19 mouse cellular contexts compared by ENCODE assay signal in the genomic region with DNA sequence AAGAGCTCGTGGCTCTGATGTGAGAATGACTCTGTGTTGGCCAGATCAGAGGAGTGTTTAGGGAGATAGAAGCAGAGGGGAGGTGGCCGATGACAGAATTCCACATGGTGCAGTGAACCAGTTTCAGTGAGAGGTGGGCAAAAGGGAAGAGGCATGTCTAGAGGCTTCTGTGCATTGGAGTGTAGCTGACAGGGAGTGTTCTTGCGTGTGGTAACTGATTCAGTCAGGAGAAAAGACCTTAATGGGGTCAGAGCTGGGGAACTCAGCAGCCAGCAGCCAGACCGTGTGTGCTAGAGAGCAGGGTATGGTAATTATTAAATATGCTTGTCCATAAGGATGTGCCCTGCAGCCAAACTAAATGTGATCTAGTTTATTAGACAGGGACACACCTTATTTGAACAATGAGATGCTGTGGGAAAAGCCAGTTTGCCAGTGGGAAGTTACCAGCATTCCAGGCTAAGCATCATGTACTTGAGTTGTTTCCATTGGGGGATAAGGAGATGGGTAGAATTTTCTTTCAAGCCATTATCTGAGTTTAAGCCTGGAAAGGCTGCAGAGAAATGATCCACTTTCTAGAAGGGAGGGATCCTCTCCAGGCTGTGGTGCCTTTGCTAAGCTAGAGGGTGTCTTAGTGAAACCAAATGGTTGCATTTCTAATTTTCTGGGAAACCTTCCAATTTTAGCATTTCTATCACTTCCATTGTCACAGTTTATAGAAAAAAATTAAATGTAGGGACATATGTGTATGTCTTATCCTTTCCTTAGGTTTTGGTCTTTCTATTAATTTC.
A peak's percentile ranks its signal among the peaks of the same experiment; 100 is the strongest.
DNase-seq lines count a peak whose midpoint lies in the region; ATAC-seq lines count a peak whose summit lies in the region.
"Had no signal": no experiment of that assay in that cellular context is flagged by ENCODE, and none has a peak within 500 bp of the region (broad histone marks: within the 10 kb centered on the region; RNA-seq: fewer than 3 reads in every experiment).

No protein-coding gene starts in this region.

- H3K27me3 ChIP-seq in forebrain, embryonic 14.5 days (replicated peaks; ENCODE audit: control insufficient read depth, insufficient read depth, low read length): no peaks in the 10 kb centered on the region
- no peaks in the 10 kb centered on the region for H3K27me3 ChIP-seq in forebrain, embryonic 10.5 days (ENCODE audit: poor library complexity, severe bottlenecking)
- H3K27me3 ChIP-seq in intestine, embryonic 14.5 days (replicated peaks; ENCODE audit: control insufficient read depth, insufficient read depth, low read length): no peaks in the 10 kb centered on the region
- H3K27me3 ChIP-seq in intestine, embryonic 15.5 days (replicated peaks): no peaks in the 10 kb centered on the region
- H3K27me3 ChIP-seq in midbrain, embryonic 13.5 days: no peaks in the 10 kb centered on the region
- no peaks in the 10 kb centered on the region for H3K27me3 ChIP-seq in midbrain, embryonic 10.5 days (ENCODE audit: low read depth, poor library complexity, severe bottlenecking)
- H3K27me3 ChIP-seq: CH12.LX; embryonic facial prominence, embryonic 12.5 days; limb, embryonic 12.5 days; liver, embryonic 12.5 days had no signal

- H3K4me3 ChIP-seq in forebrain, embryonic 14.5 days (ENCODE audit: low read depth, low read length): no peak overlapping the region
- H3K4me3 ChIP-seq in forebrain, embryonic 10.5 days: no peak overlapping the region
- H3K4me3 ChIP-seq in intestine, embryonic 14.5 days (ENCODE audit: low read depth, low read length): no peak overlapping the region
- no peak overlapping the region for H3K4me3 ChIP-seq in intestine, embryonic 15.5 days (replicated peaks)
- H3K4me3 ChIP-seq in midbrain, embryonic 13.5 days (replicated peaks): no peak overlapping the region
- H3K4me3 ChIP-seq in midbrain, embryonic 10.5 days: no peak overlapping the region
- H3K4me3 ChIP-seq: embryonic facial prominence, embryonic 12.5 days; limb, embryonic 12.5 days; liver, embryonic 12.5 days had no signal

- H3K9me3 ChIP-seq in forebrain, embryonic 14.5 days (replicated peaks; ENCODE audit: control insufficient read depth, low read length): no peaks in the 10 kb centered on the region
- no peaks in the 10 kb centered on the region for H3K9me3 ChIP-seq in forebrain, embryonic 10.5 days
- H3K9me3 ChIP-seq in intestine, embryonic 14.5 days (ENCODE audit: control insufficient read depth, low read length): no peaks in the 10 kb centered on the region
- H3K9me3 ChIP-seq in intestine, embryonic 15.5 days: no peaks in the 10 kb centered on the region
- no peaks in the 10 kb centered on the region for H3K9me3 ChIP-seq in midbrain, embryonic 13.5 days
- H3K9me3 ChIP-seq in midbrain, embryonic 10.5 days (replicated peaks): no peaks in the 10 kb centered on the region
- H3K9me3 ChIP-seq: embryonic facial prominence, embryonic 12.5 days; limb, embryonic 12.5 days; liver, embryonic 12.5 days had no signal

- no peaks in the 10 kb centered on the region for H3K4me1 ChIP-seq in forebrain, embryonic 14.5 days (ENCODE audit: control insufficient read depth, insufficient read depth, low read length)
- no peaks in the 10 kb centered on the region for H3K4me1 ChIP-seq in forebrain, embryonic 10.5 days
- no peaks in the 10 kb centered on the region; the same call in 1 of the 2 replicates for H3K4me1 ChIP-seq in intestine, embryonic 14.5 days (replicated peaks; ENCODE audit: control insufficient read depth, insufficient read depth, low read length)
- no peaks in the 10 kb centered on the region for H3K4me1 ChIP-seq in intestine, embryonic 15.5 days (replicated peaks)
- H3K4me1 ChIP-seq in midbrain, embryonic 13.5 days (replicated peaks): peaks cover 7% of the 10 kb centered on the region
- H3K4me1 ChIP-seq in midbrain, embryonic 10.5 days: no peaks in the 10 kb centered on the region
- H3K4me1 ChIP-seq: embryonic facial prominence, embryonic 12.5 days; liver, embryonic 12.5 days had no signal

- no peak for ATAC-seq in forebrain, embryonic 14.5 days
- no peak for ATAC-seq in intestine, embryonic 14.5 days (replicated peaks; ENCODE audit: low FRiP score, low TSS enrichment, low read depth)
- ATAC-seq in intestine, embryonic 15.5 days: no peak
- no peak; the same call in 1 of the 2 replicates for ATAC-seq in midbrain, embryonic 13.5 days
- ATAC-seq: intestine, postnatal 0 days; liver, embryonic 12.5 days had no signal

- no peaks in the 10 kb centered on the region for H3K36me3 ChIP-seq in forebrain, embryonic 14.5 days (ENCODE audit: control insufficient read depth, insufficient read depth, low read length)
- H3K36me3 ChIP-seq in forebrain, embryonic 10.5 days (replicated peaks): no peaks in the 10 kb centered on the region
- no peaks in the 10 kb centered on the region for H3K36me3 ChIP-seq in intestine, embryonic 14.5 days (ENCODE audit: control insufficient read depth, insufficient read depth, low read length)
- H3K36me3 ChIP-seq in intestine, embryonic 15.5 days: no peaks in the 10 kb centered on the region
- no peaks in the 10 kb centered on the region for H3K36me3 ChIP-seq in midbrain, embryonic 13.5 days
- H3K36me3 ChIP-seq in midbrain, embryonic 10.5 days: no peaks in the 10 kb centered on the region
- H3K36me3 ChIP-seq: embryonic facial prominence, embryonic 12.5 days; limb, embryonic 12.5 days; liver, embryonic 12.5 days had no signal

- no peak overlapping the region for H3K27ac ChIP-seq in forebrain, embryonic 14.5 days (ENCODE audit: low read depth, low read length)
- no peak overlapping the region for H3K27ac ChIP-seq in forebrain, embryonic 10.5 days
- no peak overlapping the region for H3K27ac ChIP-seq in intestine, embryonic 14.5 days (ENCODE audit: low read depth)
- no peak overlapping the region for H3K27ac ChIP-seq in intestine, embryonic 15.5 days
- peak overlapping the region; percentile 35; the same call in 1 of the 2 replicates for H3K27ac ChIP-seq in midbrain, embryonic 13.5 days
- H3K27ac ChIP-seq in midbrain, embryonic 10.5 days (replicated peaks): no peak overlapping the region
- H3K27ac ChIP-seq: embryonic facial prominence, embryonic 12.5 days; limb, embryonic 12.5 days; liver, embryonic 12.5 days; stomach, postnatal 0 days had no signal

- no peak overlapping the region for H3K4me2 ChIP-seq in forebrain, embryonic 14.5 days (ENCODE audit: low read length)
- no peak overlapping the region for H3K4me2 ChIP-seq in intestine, embryonic 14.5 days (ENCODE audit: low read length)
- H3K4me2 ChIP-seq in intestine, embryonic 15.5 days (replicated peaks): no peak overlapping the region
- H3K4me2 ChIP-seq in midbrain, embryonic 13.5 days (replicated peaks): no peak overlapping the region
- H3K4me2 ChIP-seq: embryonic facial prominence, embryonic 12.5 days; limb, embryonic 12.5 days; liver, embryonic 12.5 days had no signal

- no peak overlapping the region for H3K9ac ChIP-seq in forebrain, embryonic 14.5 days (ENCODE audit: low read length)
- no peak overlapping the region for H3K9ac ChIP-seq in intestine, embryonic 14.5 days (ENCODE audit: low read length)
- no peak overlapping the region for H3K9ac ChIP-seq in intestine, embryonic 15.5 days
- H3K9ac ChIP-seq in midbrain, embryonic 13.5 days (replicated peaks): no peak overlapping the region
- H3K9ac ChIP-seq: embryonic facial prominence, embryonic 12.5 days; limb, embryonic 12.5 days; liver, embryonic 12.5 days had no signal

- WGBS in forebrain, embryonic 14.5 days: 72% methylated on average over 4 of the region's 4 CpGs
- 71% methylated on average over 4 of the region's 4 CpGs for WGBS in forebrain, embryonic 10.5 days
- WGBS in intestine, embryonic 14.5 days: 72% methylated on average over 4 of the region's 4 CpGs
- 75% methylated on average over 4 of the region's 4 CpGs for WGBS in intestine, embryonic 15.5 days
- WGBS in midbrain, embryonic 13.5 days: 50% methylated on average over 4 of the region's 4 CpGs
- 68% methylated on average over 4 of the region's 4 CpGs for WGBS in midbrain, embryonic 10.5 days

- peak; percentile 4 for DNase-seq in forebrain, embryonic 14.5 days (ENCODE audit: low spot score)
- DNase-seq in forebrain, embryonic 10.5 days (ENCODE audit: extremely low spot score, low spot score): no peak
- DNase-seq in intestine, embryonic 14.5 days (ENCODE audit: low spot score): peak; percentile 38
- DNase-seq in midbrain, embryonic 10.5 days (ENCODE audit: low spot score): no peak
- no peak for DNase-seq in layer of hippocampus, postnatal 36 days
- DNase-seq in cerebellum, postnatal 36 days: no peak
- DNase-seq: adrenal gland, postnatal 14 days; gastrocnemius, postnatal 10 days; lung, adult 2 months; lung, postnatal 4 days; right cerebral cortex, postnatal 4 days had no signal

Comparison
In these comparisons a context has a peak if more than half of its experiments do, and no peak if none do; other contexts are left out.
1. DNase-seq: peak in forebrain, embryonic 14.5 days (single experiment) and intestine, embryonic 14.5 days (single experiment); none in forebrain, embryonic 10.5 days (single experiment), midbrain, embryonic 10.5 days (single experiment), layer of hippocampus, postnatal 36 days (0 of 2) and cerebellum, postnatal 36 days (0 of 2).